Mouse (Mus musculus) heart, adult 8-10 months (tissue): ENCODE measurements at regions not wholly inside any gene's neighbourhood (a gene's known extent, or its start where the extent isn't known, plus 50 kb on each side); places are given as distances from the start of the nearest gene placed in this dataset.

Experiments
- DNase-seq: peaks from one replicate; pipeline ENCODE4 v3.0.0; 2022; ENCODE audit warnings: low spot score

- DNase-seq = no peak
Observed at GRCm38 (mm10) chr19:37492572-37492971, 57.6 kb upstream of the Exoc6 start.

GRCm38 (mm10) chr19:37493378-37493777 lies 56.8 kb upstream of the Exoc6 start:
- no peak for DNase-seq

DNA sequence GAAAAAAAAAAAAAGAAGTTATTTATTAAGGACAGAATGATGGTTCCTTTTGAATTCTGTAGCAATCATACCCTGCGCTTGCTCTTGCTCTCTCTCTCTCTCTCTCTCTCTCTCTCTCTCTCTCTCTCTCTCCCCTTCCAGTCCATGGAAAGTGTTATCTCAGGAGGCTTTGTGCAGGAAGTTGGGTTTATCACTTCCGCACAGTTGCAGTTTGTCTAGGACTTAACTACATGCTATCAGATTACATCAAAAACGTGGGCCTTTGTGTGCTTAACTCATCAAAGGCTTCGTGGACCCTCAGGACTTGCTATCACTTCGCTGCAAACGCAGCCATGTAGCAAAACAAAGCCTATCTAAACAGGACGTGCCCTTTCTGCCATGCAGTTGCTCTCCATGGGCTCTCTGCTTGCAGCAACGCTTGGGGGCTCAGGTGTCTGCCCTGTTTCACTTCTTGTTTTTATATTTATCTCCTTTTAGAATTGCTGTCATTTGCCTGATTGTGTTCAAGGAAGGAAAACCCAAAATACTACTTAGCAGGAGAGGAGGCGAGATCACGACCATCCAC lies 56.2 kb upstream of the Exoc6 start:
- no peak for DNase-seq

GRCm38 (mm10) chr19:37494806-37495205 lies 55.4 kb upstream of the Exoc6 start:
- DNase-seq = no peak

- peak; percentile 26 for DNase-seq
Observed at GRCm38 (mm10) chr19:37495319-37496270, 54.6 kb upstream of the Exoc6 start.

DNA sequence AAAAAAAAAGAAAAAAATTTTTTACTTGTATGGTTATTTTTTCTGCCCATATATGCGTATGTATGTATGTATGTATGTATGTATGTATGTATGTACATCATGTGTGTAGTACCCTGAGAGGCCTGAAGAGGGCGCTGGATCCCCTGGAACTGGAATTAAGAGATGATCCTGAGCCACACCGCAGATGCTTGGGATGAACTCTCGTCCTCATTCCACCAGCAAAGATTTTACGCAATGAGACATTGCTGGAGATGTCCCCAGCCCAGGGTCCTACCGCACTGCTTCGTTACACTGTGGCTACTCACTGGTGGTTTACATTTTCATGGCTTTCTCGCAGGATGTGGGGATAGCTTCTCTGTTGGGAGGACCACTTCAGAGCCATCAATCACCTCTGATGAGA lies 53.5 kb upstream of the Exoc6 start:
- DNase-seq = no peak

DNA sequence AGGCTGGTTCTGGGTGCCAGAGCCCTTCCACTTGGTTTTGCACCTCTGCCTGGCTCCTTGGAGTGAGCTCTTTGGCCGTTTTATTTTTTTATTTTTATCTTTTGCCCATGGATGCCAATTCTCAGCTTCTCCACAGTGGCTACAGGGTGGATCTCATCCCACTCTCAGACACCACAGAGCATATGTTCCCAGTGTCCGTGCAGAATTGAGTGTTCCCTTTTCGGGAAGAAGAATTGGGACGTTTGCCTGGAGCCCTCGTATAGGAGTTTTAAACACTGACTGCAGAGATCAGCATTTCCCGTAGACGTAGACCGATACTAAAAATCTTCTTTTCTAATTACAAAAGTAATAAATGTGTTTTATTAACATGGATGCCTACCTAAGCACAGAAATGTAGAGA lies 53.1 kb upstream of the Exoc6 start:
- no peak for DNase-seq

DNA sequence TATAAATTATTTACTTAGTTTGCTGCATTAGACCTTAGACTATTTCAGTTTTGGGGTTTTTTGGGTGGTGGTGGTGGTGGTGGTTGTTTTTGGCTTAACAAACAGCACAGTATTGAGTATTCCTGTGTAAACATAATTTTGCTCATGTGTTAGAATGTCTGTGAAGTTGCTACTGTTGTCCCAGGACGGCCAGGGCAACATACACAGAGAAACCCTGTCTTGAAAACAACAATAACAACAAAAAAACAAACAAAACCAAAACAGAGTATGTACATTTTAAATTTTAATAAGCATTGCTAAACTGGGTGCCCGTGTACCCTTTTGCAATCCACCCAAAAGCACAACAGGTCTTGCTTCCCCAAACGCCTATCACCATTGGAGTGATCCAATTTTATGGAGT lies 51.8 kb upstream of the Exoc6 start:
- DNase-seq = no peak
